Mouse (Mus musculus) T-cell, adult 2 months (primary cell): ENCODE results near the gene Zfp9.

Experiments used
- DNase-seq: peaks from one replicate; pipeline ENCODE4 v3.0.0; 2022; ENCODE audit warnings: low spot score

Zfp9 gene

DNA sequence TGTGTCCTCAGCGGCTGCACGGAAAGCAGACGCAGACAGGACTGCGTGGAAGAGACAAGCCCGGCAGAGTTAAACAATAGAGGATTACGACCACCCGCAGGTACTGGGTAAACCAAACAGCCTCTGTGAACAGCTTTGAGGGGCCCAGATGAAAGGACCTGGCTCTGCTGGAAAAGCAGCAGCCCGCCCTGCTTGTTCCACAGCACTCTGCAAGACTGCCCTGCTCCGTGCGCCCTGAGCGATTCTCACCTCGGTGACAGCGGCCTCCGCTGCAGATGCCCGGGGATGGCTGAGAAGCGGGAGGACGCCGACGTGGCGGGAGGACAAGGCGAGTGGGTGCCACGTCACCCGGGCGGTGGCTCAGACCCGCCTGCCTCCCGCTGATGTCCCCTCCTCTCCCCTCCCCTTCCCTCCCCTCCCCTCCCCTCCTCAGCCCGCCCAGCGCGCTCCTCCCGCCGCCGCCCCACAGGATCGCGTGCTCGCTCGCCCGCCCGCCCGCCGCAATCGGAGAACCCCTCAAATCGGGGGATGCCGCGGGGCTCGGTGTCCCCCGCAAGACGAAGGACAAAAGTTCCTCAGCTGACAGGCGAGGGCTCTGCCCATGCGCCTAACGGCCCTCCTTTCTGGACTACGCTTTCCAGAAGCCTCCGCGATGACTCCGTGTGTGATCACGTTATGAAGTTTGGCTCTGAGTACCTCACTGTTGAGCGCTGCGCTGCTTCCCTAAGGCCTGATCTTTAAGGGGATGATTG, at the start of gene Zfp9:
Gene Zfp9, minus strand, starts transcription at position 364 of the 752 bp plus-strand sequence.
- DNase-seq: no peak

DNA sequence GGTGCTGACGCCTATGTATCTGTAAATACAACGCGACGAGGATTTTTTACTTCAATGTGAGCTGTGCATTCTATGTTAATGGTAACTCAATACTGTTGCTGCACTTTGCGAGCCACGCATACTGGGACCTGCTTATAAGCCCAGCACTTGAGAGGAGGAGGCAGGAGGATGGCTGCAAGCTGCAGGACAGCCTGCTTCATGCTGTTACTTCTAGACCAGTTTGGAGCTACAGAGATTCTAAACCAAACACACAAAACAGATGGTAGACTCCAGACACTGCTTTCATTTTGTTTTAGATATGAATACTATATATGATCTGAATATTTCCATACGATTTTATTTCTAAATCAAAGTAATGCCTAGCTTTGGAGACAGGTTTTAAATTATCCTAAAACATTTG, 41.5 kb upstream of the Zfp9 start:
- DNase-seq: no peak

DNA sequence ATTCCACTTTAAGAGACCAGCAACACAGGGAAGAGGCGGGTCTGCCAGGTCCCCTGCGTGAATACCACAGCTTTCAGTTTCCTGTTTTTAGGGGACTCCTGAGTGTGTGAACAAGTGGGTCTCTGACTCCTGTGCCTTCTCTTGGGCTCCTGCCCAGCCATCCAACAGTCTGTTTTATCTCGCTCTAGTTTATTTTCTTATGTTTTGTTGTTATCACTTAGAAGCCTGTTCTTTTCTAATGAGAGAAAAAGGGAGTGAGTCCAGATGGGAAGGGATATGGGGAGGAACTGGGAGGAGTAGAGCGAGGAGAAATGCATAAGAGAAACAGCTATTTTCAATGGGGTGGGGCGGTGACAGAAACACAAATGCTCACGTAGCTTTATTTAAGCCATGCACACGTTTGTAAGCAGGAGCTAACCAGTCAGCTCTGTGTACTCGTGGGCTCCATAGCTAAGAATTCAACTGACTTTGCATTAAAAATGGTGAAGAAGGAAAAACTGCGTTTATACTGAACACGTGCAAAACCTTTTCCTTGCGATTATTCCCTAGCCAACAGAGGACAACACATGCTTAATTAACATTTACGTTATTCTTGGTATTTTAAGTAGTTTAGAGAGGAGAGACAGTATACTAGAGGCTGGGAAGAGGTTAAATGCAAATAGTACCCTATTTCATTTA, 34.4 kb upstream of the Zfp9 start:
- no peak for DNase-seq

DNA sequence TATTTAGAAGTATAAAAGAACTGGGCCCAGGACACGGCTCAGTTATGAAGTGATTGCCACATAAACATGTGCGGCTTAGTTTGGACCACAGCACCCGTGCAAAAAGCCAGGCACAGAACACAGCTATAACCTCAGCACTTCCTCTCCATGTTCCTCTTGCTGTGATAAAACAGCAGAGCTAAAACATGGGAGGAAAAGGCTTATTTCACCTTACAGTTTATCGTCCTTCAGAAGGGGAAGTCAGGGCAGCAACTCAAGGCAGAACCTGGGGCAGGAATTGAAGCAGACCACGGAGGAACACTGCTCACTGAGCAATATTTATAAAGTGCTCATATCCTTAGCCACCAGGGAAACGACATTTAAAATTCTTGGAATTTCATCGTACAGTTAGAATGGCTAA, 19.9 kb upstream of the Zfp9 start:
- no peak for DNase-seq

- no peak for DNase-seq
Observed at GRCm38 (mm10) chr6:118482125-118482524, 3.0 kb upstream of the Zfp9 start.

DNA sequence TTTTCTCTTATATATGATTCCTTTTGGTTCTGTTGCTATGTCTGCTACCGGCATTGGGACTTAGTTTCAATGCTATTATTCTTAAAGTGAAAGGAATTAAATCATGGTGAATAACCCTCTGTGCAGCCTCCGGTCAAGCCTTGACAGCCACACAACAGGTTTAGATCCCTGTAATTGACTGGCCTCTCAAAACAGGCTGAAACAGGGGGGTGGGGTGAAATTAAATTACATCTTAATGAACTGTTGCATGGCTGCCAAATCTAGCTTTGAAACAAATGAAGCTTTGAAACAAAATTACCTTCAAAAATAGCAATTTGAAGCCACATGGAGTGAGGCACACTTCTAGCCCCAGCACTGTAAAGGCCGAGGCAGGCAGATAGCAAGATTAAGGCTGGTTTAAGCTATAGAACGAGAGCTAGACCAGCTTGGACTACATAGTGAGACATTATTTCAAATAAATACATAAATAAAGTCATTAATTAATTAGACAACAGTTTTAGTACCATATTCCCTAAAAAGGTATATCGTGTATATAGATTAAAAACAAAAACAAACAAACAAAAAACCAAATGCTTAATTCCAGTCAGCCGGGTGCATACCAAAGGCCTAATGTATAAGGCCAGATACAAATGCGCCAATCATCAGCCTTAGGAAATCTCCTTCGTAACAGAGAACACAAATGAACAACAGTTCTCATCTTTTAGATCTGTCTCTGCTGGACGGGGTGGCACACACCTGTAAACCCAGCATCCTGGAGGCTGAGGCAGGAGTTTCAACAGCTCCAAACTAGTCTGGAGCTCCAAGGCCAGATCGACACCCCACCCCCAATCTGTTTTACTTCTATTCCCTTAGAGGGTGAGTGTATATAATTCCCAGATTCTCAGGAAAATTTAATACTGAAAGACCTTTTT, 990 bp downstream of the Zfp9 start:
- DNase-seq: no peak

DNA sequence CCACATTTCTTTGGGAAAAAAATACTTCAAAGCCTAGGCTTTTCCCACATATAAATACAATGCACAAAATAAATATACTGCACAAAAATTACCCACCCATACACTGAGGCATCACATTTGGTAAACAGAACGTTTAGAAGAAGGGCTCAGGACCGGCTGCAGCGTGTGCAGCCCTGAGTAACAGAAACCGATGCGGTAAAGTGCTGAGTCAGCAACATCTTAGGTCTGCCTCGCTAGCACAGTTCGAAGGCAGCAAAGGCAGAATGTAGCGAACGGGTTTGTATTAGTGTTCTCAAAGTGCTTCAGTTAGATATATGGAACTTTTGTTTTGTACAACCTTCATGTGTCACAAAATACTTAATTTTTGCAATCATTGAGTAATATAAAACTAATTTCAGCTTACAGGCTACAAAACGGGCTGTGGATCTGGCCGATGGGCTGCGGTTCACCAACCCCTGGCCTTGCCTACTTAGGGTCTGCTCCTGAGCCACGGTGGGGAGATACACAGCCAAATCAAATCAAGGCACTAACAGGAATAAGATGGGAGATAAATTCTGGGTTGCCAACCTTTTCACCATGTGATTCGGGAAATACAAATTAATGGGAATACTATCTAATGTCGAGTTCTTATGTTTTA, 16.9 kb downstream of the Zfp9 start:
- DNase-seq: no peak

DNA sequence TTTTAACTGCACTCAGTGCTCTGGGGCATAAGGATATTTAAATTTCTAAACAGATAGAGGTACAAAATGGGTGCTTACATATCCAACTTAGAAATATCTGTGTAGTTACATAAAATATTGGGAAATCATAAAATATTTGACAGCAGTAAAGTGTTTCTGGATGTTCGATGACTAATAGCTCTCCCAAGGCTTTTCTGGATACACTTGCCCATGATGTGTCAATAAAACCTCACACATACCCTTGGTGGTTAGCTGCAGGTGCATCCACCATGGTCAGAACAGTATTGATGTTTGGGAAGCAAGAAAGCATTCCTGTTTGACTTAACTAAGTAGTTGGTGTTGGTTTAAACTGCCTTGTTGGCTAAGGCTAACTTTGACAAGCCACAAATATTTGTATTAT, 21.4 kb downstream of the Zfp9 start:
- DNase-seq: no peak

- DNase-seq: peak; percentile 86
Observed at GRCm38 (mm10) chr6:118455042-118455631, 24.0 kb downstream of the Zfp9 start, which contains the start of gene Zfp248. Gene Zfp248 (minus strand): TSS chr6:118455528.

- DNase-seq: no peak
Observed at GRCm38 (mm10) chr6:118454452-118454851, 24.7 kb downstream of the Zfp9 start.

- no peak for DNase-seq
Observed at GRCm38 (mm10) chr6:118431502-118431901, 47.6 kb downstream of the Zfp9 start.

GRCm38 (mm10) chr6:118426666-118427065, 52.5 kb downstream of the Zfp9 start:
- no peak for DNase-seq

GRCm38 (mm10) chr6:118419050-118419920, 59.8 kb downstream of the Zfp9 start, which contains the start of gene Bms1:
Gene Bms1 (minus strand): TSS chr6:118419474.
- peak; percentile 92 for DNase-seq
